Mouse (Mus musculus) stomach, postnatal 0 days (tissue): ENCODE results near the gene Sh2d3c. TPM values are rescaled to one million over a fixed set of nuclear protein-coding genes. Genes with fewer than 3 reads are reported as not detected.

ENCODE experiments used
- ATAC-seq: fragments of 200-750 bp; cut with Nextera tagmentation; 2 replicates; pipeline ENCODE4 v1.8.0; 2017; ENCODE audit not compliant: low FRiP score, low TSS enrichment
- DNase-seq: peaks from one replicate; pipeline ENCODE4 v3.0.0-alpha.2; 2016; ENCODE audit warnings: low spot score
- H3K27ac ChIP-seq: fragments of 300-500 bp; sonication (generic); replicated peaks from 2 replicates; pipeline ENCODE4 v1.5.1; 2014; ENCODE audit warnings: mild to moderate bottlenecking, control low read depth
- H3K27me3 ChIP-seq: fragments of 300-500 bp; sonication (generic); 2 replicates; pipeline ENCODE4 v1.6.1; 2014; ENCODE audit warnings: low read length; ENCODE audit not compliant: control insufficient read depth, insufficient read depth
- H3K36me3 ChIP-seq: fragments of 300-500 bp; sonication (generic); 2 replicates; pipeline ENCODE4 v1.6.1; 2014; ENCODE audit warnings: low read length, mixed read lengths; ENCODE audit not compliant: control insufficient read depth, insufficient read depth
- H3K4me1 ChIP-seq: fragments of 300-500 bp; sonication (generic); replicated peaks from 2 replicates; pipeline ENCODE4 v1.6.1; 2014; ENCODE audit warnings: antibody characterized with exemption; ENCODE audit not compliant: control insufficient read depth, insufficient read depth
- H3K4me2 ChIP-seq: fragments of 300-500 bp; sonication (generic); replicated peaks from 2 replicates; pipeline ENCODE4 v1.6.1; 2014; ENCODE audit warnings: low read depth, mild to moderate bottlenecking, control low read depth, moderate library complexity
- H3K4me3 ChIP-seq: fragments of 300-500 bp; sonication (generic); 2 replicates; pipeline ENCODE4 v1.5.1; 2014; ENCODE audit warnings: low read depth, low read length, control low read depth
- H3K9ac ChIP-seq: fragments of 300-500 bp; sonication (generic); 2 replicates; pipeline ENCODE4 v1.6.1; 2014; ENCODE audit warnings: mild to moderate bottlenecking, low read length, control low read depth, mixed read lengths
- H3K9me3 ChIP-seq: fragments of 300-500 bp; sonication (generic); 2 replicates; pipeline ENCODE4 v1.6.1; 2016; ENCODE audit warnings: low read length; ENCODE audit not compliant: control insufficient read depth
- CTCF ChIP-seq: IDR thresholded peaks from 2 replicates; pipeline ENCODE4 v1.5.1; 2016; ENCODE audit warnings: antibody characterized with exemption, low read depth, mild to moderate bottlenecking, moderate library complexity
- EP300 ChIP-seq: optimal IDR thresholded peaks from 2 replicates; pipeline ENCODE3; 2016; ENCODE audit warnings: antibody characterized with exemption
- WGBS: fragments of 180-500 bp; shearing (Covaris S2); extraction: QIAGEN DNeasy Blood & Tissue Kit; methylation state at CpG from one replicate; pipeline ENCODE4 v1.1.7; 2014; 5-methylcytosine and 5-hydroxymethylcytosine counted together
- polyA plus RNA-seq: library from polyadenylated mRNA; unstranded; fragments of >200 nt; fragmentation: Nextera tagmentation; extraction: Ambion mirVana; gene quantifications from 2 replicates; pipeline ENCODE4 v1.2.1, GENCODE M21; 2015

The Sh2d3c gene
- polyA plus RNA-seq, 1 experiment from 2014 or later = 7.7 TPM

DNA sequence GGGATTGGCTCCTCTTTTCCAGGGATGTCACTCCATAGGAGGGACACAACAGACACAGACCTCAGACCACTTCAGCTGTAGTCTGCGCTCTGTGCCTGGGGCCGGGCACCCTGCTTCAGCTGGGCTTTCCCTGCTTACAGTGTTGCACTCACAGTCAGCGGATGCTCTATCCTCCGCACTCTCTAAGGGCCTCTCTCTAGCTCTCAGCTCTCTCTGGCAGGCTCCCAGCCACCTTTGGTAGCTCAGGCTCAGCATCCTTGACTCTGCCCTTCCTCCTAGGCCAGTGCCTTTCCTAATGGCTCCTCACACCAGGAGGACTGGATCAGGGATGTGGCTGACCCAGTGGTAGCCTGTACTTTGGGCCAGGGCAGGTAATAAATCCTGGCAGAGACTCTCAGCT is 11.1 kb downstream of the Sh2d3c start:
- Histone ChIP-seq H3K36me3 (no peaks in the 10 kb centered on the region), H3K4me3 (no peak overlapping the region), H3K9ac (no peak overlapping the region), H3K27me3 (no peaks in the 10 kb centered on the region), H3K9me3 (no peaks in the 10 kb centered on the region), H3K27ac (peak overlapping the region; percentile 40; the same call in 1 of the 2 replicates), H3K4me2 (no peak overlapping the region), H3K4me1 (no peaks in the 10 kb centered on the region)
- ATAC-seq (no peak), DNase-seq (no peak)
- TF ChIP-seq CTCF (no peak), EP300 (no peak)
- 48% methylated on average over 4 of the region's 4 CpGs for WGBS

DNA sequence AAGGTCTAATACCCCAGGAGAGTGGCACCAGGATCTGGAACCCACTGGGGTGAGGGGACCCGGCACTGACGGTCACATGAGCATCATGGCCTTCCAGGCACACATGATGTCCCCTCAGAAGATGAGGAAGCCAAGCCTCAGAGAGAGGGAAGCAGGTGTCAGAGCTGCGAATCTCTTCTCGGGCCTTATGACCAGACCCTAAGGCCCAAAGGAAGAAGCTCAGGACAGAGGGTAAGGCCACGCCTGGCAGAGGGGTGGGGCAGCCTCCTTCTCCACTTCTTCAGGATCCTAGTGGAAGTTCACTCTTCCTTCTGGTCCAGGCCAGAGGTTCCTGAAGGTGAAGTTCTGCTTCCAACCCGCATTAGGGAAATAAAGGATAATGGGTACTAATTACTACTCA is 11.8 kb downstream of the Sh2d3c start:
- ATAC-seq (no peak), DNase-seq (no peak)
- H3K4me2 ChIP-seq = no peak overlapping the region
- WGBS = 74% methylated on average over 6 of the region's 6 CpGs
- no peaks in the 10 kb centered on the region for H3K4me1 ChIP-seq
- no peak overlapping the region for H3K4me3 ChIP-seq
- H3K27ac ChIP-seq = no peak overlapping the region; the same call in 1 of the 2 replicates
- H3K27me3 ChIP-seq = no peaks in the 10 kb centered on the region
- no peaks in the 10 kb centered on the region for H3K9me3 ChIP-seq
- no peak overlapping the region for H3K9ac ChIP-seq
- TF ChIP-seq CTCF (no peak), EP300 (no peak)
- no peaks in the 10 kb centered on the region for H3K36me3 ChIP-seq

DNA sequence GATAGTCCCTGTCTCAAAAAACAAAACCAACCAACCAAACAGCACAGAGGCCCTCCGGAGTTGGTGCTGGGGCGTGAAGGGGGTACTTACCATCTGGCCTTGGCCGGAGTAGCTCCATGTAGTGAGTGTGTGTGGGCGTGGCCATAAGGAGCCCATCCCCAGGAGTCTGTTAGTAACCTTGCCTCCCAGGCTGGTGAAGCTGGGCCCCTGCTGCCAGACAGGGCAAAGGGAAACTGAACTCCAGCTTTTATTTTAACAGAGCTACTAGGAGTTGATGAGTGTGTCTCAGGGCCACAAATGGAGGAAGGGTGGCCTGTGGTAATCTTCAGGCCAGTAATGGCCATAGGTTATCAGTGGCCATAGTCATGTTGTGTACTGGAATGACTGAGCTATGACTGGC is 13.6 kb downstream of the Sh2d3c start:
- H3K4me3 ChIP-seq = no peak overlapping the region
- H3K27ac ChIP-seq = peak overlapping the region; percentile 40
- DNase-seq = no peak
- 55% methylated on average over 4 of the region's 4 CpGs for WGBS
- TF ChIP-seq CTCF (no peak), EP300 (no peak)
- no peaks in the 10 kb centered on the region for H3K27me3 ChIP-seq
- H3K9me3 ChIP-seq = no peaks in the 10 kb centered on the region
- H3K36me3 ChIP-seq = no peaks in the 10 kb centered on the region
- H3K4me2 ChIP-seq = no peak overlapping the region
- no peak for ATAC-seq
- H3K4me1 ChIP-seq = no peaks in the 10 kb centered on the region
- no peak overlapping the region for H3K9ac ChIP-seq

DNA sequence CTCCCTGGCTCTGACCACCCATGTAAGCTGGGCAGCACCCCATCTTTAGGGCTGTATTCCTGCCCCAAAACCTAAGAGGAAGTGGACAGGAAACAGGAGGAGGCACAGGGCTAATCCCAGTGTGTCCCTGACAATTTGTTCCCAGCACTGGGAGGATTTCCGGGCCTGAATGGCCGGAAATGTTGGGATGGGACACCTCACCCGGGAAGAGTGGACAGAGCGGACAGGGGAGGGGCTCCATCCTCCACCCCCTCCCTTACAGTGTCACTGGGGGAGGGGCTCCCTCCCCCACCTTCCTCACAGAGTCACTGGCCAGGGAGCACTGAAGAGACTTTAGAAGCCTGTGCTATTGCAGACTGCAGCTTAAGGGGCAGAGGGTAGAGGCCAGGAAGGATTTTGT is 14.1 kb downstream of the Sh2d3c start:
- no peak for ATAC-seq
- WGBS = 59% methylated on average over 4 of the region's 4 CpGs
- Histone ChIP-seq H3K9ac (no peak overlapping the region), H3K27me3 (no peaks in the 10 kb centered on the region), H3K4me3 (no peak overlapping the region), H3K4me1 (no peaks in the 10 kb centered on the region), H3K36me3 (no peaks in the 10 kb centered on the region), H3K4me2 (no peak overlapping the region), H3K27ac (no peak overlapping the region), H3K9me3 (no peaks in the 10 kb centered on the region)
- TF ChIP-seq EP300 (no peak), CTCF (no peak)
- DNase-seq = no peak

DNA sequence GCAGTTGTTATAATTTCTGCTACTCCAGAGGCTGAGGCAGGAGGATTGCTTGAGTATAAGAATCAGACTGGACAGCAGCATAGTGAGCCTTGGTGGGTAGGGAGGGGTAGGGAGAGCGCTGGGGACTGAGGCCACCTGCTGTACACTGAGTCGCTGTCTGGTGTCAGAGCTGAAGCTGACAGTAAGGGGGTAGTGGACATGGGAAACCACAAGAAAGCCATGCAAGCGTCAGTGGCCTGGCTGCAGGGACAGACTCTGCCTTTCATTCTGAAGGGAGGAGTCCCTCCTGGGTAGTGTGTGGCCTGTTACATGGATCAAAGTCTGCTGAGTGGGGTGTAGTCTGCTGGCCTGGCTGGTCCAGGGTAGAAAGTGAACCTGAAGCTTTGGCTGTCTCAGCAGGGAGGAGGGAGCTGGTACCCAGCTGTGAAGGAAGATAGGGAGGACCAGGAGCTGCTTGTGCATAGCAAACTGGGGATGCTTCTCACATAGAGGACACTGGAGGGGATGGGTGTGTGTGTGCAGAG is 15.5 kb downstream of the Sh2d3c start:
- peak; percentile 45; the same call in 1 of the 2 replicates for ATAC-seq
- H3K4me3 ChIP-seq = no peak overlapping the region
- no peak for TF ChIP-seq EP300
- TF ChIP-seq CTCF = no peak
- H3K36me3 ChIP-seq = no peaks in the 10 kb centered on the region
- 56% methylated on average over 3 of the region's 3 CpGs for WGBS
- H3K9me3 ChIP-seq = no peaks in the 10 kb centered on the region
- DNase-seq = no peak
- H3K4me1 ChIP-seq = peaks cover 5% of the 10 kb centered on the region; the same call in 1 of the 2 replicates
- H3K4me2 ChIP-seq = no peak overlapping the region
- no peak overlapping the region for H3K27ac ChIP-seq
- no peaks in the 10 kb centered on the region for H3K27me3 ChIP-seq
- H3K9ac ChIP-seq = no peak overlapping the region

DNA sequence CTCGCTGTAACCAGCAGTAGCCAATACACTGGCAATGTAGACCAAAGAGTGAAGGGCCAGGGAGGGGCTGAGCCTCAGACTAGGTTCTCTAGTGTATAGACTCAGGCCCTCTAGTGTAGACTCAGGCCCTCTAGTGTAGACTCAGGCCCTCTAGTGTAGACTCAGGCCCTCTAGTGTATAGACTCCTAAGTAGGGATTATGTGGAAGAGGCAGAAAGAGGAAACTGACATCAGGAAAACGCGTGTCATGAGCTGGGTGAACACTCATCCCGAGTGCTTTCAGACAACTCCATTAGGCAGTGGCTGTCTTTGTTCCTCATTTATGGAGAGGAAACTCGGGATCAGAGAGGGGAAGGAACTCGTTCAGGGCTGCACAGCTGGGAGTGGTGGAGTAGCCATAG is 16.2 kb downstream of the Sh2d3c start:
- DNase-seq (no peak), ATAC-seq (no peak)
- no peaks in the 10 kb centered on the region for H3K9me3 ChIP-seq
- peaks cover 6% of the 10 kb centered on the region; the same call in 1 of the 2 replicates for H3K4me1 ChIP-seq
- no peaks in the 10 kb centered on the region for H3K36me3 ChIP-seq
- H3K9ac ChIP-seq = no peak overlapping the region
- TF ChIP-seq CTCF (no peak), EP300 (no peak)
- no peak overlapping the region for H3K4me2 ChIP-seq
- H3K27me3 ChIP-seq = peaks cover 3% of the 10 kb centered on the region; the same call in 1 of the 2 replicates
- WGBS = 52% methylated on average over 6 of the region's 6 CpGs
- H3K4me3 ChIP-seq = no peak overlapping the region
- H3K27ac ChIP-seq = no peak overlapping the region
